Mouse (Mus musculus) right cerebral cortex, postnatal 25 days (tissue): ENCODE measurements around the gene Krtap19-4.

Experiments
- DNase-seq: peaks from one replicate; pipeline ENCODE4 v3.0.0; 2022

Gene Krtap19-4

GRCm38 (mm10) chr16:88884989-88885388, at the start of gene Krtap19-4:
Gene Krtap19-4, minus strand, starts transcription at chr16:88885089.
- no peak for DNase-seq

DNA sequence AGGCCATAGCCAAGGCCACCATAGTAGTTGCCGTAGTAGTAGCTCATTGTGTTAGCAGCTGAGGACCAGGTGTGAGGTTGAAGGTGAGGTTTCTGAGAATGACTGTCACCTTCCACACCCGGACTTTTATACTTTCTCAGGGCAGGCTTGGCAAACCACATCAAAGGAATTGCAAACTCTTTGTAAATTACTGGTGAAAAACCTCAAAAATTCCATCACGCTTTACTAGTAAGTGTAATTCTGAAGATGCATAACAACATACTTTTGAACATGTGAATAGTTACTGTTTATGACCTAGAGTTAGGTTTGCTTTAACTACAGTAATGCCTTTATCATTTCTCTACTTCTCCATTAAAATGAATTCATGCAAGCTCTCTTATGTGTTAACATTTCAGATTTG, 47.3 kb upstream of the Krtap19-4 start, which contains the start of gene Krtap19-9b:
Gene Krtap19-9b (minus strand): TSS at position 101 of the 400 bp plus-strand sequence.
- DNase-seq: no peak

DNA sequence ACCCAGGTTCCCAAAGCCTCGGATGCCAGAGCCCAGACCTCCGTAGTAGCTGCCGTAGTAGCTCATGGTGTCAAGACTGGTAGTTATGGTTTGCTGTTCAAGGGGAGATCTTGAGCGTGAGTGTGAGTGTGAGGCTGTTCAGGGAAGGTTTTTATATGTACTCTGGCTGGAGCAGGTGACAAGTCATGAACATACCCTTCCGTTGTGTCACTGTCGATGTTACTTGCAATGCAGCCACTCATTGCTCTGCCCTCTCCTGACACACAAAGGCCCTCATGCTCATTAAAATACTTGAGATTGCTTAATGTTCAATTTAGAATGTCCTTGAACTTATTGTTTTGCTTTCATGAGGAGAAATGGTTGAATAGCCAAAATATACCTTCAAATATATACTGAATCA, 11.5 kb upstream of the Krtap19-4 start, which contains the start of gene Krtap19-5:
Gene Krtap19-5 (minus strand): TSS at position 101 of the 400 bp plus-strand sequence.
- DNase-seq: no peak

- no peak for DNase-seq
Observed at GRCm38 (mm10) chr16:88886870-88887269, 2.0 kb upstream of the Krtap19-4 start.

GRCm38 (mm10) chr16:88877938-88878337, 7.0 kb downstream of the Krtap19-4 start, which contains the start of gene Krtap19-3:
Gene Krtap19-3, minus strand, starts transcription at chr16:88878038.
- no peak for DNase-seq

DNA sequence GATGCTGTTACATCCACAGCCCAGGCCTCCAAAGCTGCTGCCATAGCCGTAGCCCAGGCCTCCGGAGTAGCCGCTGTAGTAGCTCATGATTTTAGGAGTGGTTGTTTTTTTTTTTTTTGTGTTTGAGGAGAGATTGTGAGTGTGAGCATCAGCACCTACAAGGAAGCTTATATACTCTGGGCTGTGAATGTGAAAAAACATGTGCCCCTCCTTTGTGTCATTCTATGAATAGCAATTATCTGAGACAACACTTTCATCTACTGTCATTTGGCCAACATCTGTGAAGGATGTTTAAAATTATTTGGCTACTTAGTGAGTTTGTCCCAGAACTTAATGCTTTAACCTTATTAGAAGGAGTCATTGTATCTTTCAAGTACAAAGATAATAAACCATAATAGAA, 10.7 kb downstream of the Krtap19-4 start, which contains the start of gene Krtap19-2:
Gene Krtap19-2 (minus strand): TSS at position 101 of the 400 bp plus-strand sequence.
- no peak for DNase-seq

- no peak for DNase-seq
Observed at GRCm38 (mm10) chr16:88869311-88869710, 15.6 kb downstream of the Krtap19-4 start, which contains the start of gene Krtap19-1. Gene Krtap19-1, minus strand, starts transcription at chr16:88869411.

DNA sequence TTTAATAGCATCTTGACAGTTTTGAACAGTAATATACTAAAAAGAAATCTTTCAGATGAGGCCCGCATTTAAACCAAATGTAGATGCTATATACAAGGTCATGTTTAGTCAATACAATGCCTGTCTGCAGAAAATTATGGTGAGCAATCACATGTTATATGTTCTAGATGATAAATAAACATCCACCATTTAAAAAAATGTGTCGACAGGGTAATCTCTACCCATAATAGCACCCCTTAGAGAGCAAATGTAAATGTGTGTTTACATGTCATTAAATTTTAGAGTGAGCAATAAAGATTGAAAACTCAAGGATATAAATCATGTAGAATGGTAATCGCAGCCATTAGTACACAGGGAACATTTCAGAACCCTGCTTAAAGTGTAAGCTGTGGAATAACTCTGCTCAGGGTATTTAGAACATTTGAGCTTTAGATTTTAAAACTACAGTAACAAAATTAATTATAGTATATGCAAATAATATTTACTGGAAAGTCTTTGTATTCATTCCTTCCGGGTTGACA, 19.9 kb downstream of the Krtap19-4 start:
- DNase-seq: no peak

DNA sequence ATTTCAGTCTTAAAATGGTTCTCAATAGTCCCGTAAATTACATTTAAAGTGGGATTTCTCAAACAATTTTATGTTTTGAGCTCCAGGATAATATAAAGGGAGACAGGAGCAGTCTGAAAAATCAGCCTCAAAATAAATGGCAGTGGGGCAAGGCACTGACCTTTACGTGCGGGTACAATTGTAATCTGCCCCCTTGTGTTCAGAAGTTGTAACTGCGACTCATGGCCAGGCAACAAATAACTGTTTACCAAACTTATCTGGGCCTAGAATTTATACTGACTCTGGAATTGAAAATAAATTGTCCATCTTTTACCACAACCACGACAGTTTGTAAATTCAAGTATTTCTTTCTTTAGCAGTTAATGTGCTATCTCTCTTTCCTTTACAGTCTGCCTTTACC, 33.4 kb downstream of the Krtap19-4 start:
- DNase-seq: no peak

DNA sequence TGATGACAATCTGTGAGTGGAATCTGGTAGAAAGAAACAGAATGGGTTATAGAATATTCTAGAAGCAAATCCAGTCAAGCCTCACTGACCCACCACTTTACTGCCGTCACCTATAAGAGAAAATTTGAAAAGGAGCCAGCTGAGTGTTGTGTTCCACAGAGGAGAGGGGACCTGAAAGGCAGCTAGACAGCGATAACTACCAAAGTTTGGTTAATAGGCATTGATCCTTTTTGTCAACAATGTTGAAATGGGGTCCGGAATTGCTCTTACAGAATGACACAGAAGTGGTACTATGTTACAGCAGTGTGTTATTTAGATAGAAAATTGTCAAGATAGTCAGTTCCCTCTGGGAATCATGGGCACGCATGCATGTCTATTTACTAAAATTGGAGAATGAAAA, 36.3 kb downstream of the Krtap19-4 start:
- DNase-seq: no peak

- no peak for DNase-seq
Observed at GRCm38 (mm10) chr16:88847363-88847762, 37.5 kb downstream of the Krtap19-4 start.
